Mouse (Mus musculus) heart, embryonic 10.5 days (tissue): ENCODE measurements around the gene Serpini2. TPM values are rescaled to one million over a fixed set of nuclear protein-coding genes. Genes with fewer than 3 reads are reported as not detected.

Source experiments
- DNase-seq: peaks from one replicate; pipeline ENCODE4 v3.0.0-alpha.2; 2017; ENCODE audit warnings: low spot score
- H3K27ac ChIP-seq: fragments of 300-500 bp; sonication (generic); 2 replicates; pipeline ENCODE4 v1.5.1; 2016; ENCODE audit warnings: mild to moderate bottlenecking
- H3K27me3 ChIP-seq: fragments of 300-500 bp; sonication (generic); 2 replicates; pipeline ENCODE4 v1.6.1; 2016; ENCODE audit warnings: mild to moderate bottlenecking; ENCODE audit not compliant: poor library complexity, insufficient read depth, severe bottlenecking
- H3K36me3 ChIP-seq: fragments of 300-500 bp; sonication (generic); 2 replicates; pipeline ENCODE4 v1.6.1; 2016; ENCODE audit warnings: mild to moderate bottlenecking, moderate library complexity
- H3K4me1 ChIP-seq: fragments of 300-500 bp; sonication (generic); 2 replicates; pipeline ENCODE4 v1.6.1; 2016; ENCODE audit warnings: mild to moderate bottlenecking
- H3K4me3 ChIP-seq: fragments of 300-500 bp; sonication (generic); 2 replicates; pipeline ENCODE4 v1.5.1; 2016; ENCODE audit warnings: mild to moderate bottlenecking, moderate library complexity
- H3K9me3 ChIP-seq: fragments of 300-500 bp; sonication (generic); 2 replicates; pipeline ENCODE4 v1.6.1; 2016; ENCODE audit warnings: mild to moderate bottlenecking, moderate library complexity
- WGBS: fragments of 180-500 bp; shearing (Covaris S2); methylation state at CpG from one replicate; pipeline ENCODE4 v1.1.7; 2016; 5-methylcytosine and 5-hydroxymethylcytosine counted together
- polyA plus RNA-seq: library from polyadenylated mRNA; unstranded; fragments of >200 nt; fragmentation: Nextera tagmentation; extraction: Ambion mirVana; gene quantifications from 2 replicates; pipeline ENCODE4 v1.2.1, GENCODE M21; 2016

Serpini2 gene
- polyA plus RNA-seq, 1 experiment from 2014 or later, result not detected

DNA sequence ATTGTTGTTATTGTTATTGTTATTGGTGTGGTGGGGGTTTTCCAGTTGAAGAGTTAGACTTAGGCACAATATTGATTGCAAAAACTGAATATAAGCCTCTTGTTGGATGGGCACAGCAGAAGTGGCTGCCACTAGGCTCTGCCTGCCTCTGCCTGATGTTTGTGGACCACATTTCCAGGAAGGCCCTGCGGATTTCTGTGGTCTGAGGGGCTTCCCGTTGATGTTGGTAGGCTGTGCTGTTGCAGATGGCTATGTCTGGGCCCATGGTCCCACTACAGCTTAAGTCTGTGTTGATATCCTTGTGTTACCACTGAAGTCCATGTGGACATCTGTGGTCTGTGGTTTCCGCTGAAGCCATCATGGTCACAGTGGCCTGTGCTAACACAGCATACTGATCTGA is 50.2 kb downstream of the Serpini2 start:
- Histone ChIP-seq H3K4me3 (no peak overlapping the region), H3K36me3 (no peaks in the 10 kb centered on the region), H3K9me3 (no peaks in the 10 kb centered on the region), H3K27me3 (no peaks in the 10 kb centered on the region), H3K4me1 (no peaks in the 10 kb centered on the region), H3K27ac (no peak overlapping the region)
- WGBS, result 66% methylated on average over 3 of the region's 3 CpGs
- DNase-seq, result no peak

DNA sequence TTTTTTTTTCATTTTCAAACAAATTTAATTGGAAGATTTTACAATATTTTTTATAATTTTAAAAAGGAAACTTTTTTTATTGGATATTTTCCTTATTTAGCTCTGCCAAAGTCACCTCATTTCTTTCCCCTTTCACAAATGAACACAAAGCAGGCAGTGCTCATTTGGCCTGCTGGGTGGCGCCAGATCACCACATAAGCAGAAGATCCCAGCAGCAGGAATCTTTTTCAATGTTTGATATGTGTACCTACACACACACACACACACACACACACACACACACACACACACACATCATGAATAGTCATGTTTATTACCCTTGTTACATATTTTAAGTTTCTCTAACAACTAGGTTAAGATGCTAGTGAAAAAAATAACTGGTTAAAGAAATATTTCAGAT is 50.7 kb downstream of the Serpini2 start:
- no peaks in the 10 kb centered on the region for H3K36me3 ChIP-seq

DNA sequence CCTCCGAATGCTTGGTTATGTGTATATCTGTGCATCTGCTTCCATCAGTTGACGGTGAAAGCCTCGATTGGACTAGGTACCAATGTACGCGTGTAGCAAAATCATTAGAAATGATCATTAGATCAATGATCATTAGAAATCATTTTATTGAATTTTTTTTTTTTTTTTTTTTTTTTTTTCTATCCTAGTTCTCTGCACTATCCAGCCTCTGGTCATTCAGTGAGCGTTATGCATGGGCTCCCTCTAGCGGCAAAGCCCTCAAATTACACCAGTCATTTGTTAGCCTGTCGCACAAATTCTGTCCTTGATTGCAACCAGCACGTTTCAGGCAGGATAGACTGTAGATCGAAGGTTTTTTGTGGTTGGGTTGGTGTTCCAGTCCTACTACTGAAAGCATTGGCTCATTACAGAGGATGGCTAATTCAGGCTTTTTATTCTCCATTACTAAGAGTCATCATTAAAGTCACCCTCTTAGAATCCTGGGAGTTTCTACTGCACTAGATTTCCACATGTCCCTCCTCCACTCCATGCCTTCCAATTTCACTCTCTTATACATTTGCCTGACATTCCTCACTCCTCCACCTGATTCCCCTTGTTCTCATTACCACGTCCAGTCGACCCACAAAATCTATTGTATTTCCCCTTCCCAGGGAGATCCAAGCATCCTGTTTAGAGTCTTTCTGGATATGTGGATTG is 66.9 kb downstream of the Serpini2 start:
- H3K4me1 ChIP-seq, result no peaks in the 10 kb centered on the region
- no peak for DNase-seq
- H3K9me3 ChIP-seq, result no peaks in the 10 kb centered on the region
- H3K27me3 ChIP-seq, result no peaks in the 10 kb centered on the region
- WGBS, result 39% methylated on average over 12 of the region's 12 CpGs
- no peaks in the 10 kb centered on the region for H3K36me3 ChIP-seq
- no peak overlapping the region for H3K27ac ChIP-seq
- no peak overlapping the region for H3K4me3 ChIP-seq

More for the DNA sequence above, 50.7 kb downstream of the Serpini2 start:
- Histone ChIP-seq H3K9me3 (no peaks in the 10 kb centered on the region), H3K27me3 (no peaks in the 10 kb centered on the region), H3K27ac (no peak overlapping the region), H3K4me1 (no peaks in the 10 kb centered on the region), H3K4me3 (no peak overlapping the region)
- 4% methylated on average over 1 of the region's 1 CpGs for WGBS
- no peak for DNase-seq

Other genes with a start within 250 kb of the Serpini2 start
- gene Zbbx, start 105.0 kb downstream of the Serpini2 start, polyA plus RNA-seq, result not detected in 2 replicates
- gene Wdr49, start 212.1 kb upstream of the Serpini2 start, polyA plus RNA-seq, result not detected in 2 replicates